Mouse (Mus musculus): ENCODE measurements around the gene Col17a1.

Gene Col17a1

GRCm38 (mm10) chr19:47691994-47692393, at the start of gene Col17a1:
Col17a1 (minus strand) TSS chr19:47692094.
- no peak for DNase-seq

GRCm38 (mm10) chr19:47731931-47732330, 40.0 kb upstream of the Col17a1 start:
- peak in 1 of 2 experiments; percentile 88 for DNase-seq

- peak; percentile 99 to 100 for DNase-seq
Measured at GRCm38 (mm10) chr19:47731071-47731881, 39.4 kb upstream of the Col17a1 start, which contains the start of gene Sfr1. Sfr1 (plus strand) TSS chr19:47731682.

- peak in 1 of 2 experiments; percentile 48 for DNase-seq
Measured at GRCm38 (mm10) chr19:47730691-47731070, 38.8 kb upstream of the Col17a1 start.

GRCm38 (mm10) chr19:47725643-47726140, 33.8 kb upstream of the Col17a1 start:
- no peak for DNase-seq

GRCm38 (mm10) chr19:47724903-47725302, 33.0 kb upstream of the Col17a1 start:
- no peak for DNase-seq

GRCm38 (mm10) chr19:47722471-47722870, 30.6 kb upstream of the Col17a1 start:
- no peak for DNase-seq

- no peak for DNase-seq
Measured at GRCm38 (mm10) chr19:47719147-47719546, 27.3 kb upstream of the Col17a1 start.

- DNase-seq: no peak
Measured at GRCm38 (mm10) chr19:47716144-47716543, 24.2 kb upstream of the Col17a1 start.

GRCm38 (mm10) chr19:47713457-47713856, 21.6 kb upstream of the Col17a1 start:
- no peak for DNase-seq

GRCm38 (mm10) chr19:47710376-47710775, 18.5 kb upstream of the Col17a1 start:
- DNase-seq: no peak

GRCm38 (mm10) chr19:47705772-47706309, 13.9 kb upstream of the Col17a1 start:
- DNase-seq: no peak

GRCm38 (mm10) chr19:47705080-47705771, 13.3 kb upstream of the Col17a1 start:
- no peak for DNase-seq

GRCm38 (mm10) chr19:47700509-47700908, 8.6 kb upstream of the Col17a1 start:
- DNase-seq: no peak

GRCm38 (mm10) chr19:47699743-47700142, 7.8 kb upstream of the Col17a1 start:
- no peak for DNase-seq

- DNase-seq: no peak
Measured at GRCm38 (mm10) chr19:47698266-47698665, 6.4 kb upstream of the Col17a1 start.

- DNase-seq: no peak
Measured at GRCm38 (mm10) chr19:47697067-47697466, 5.2 kb upstream of the Col17a1 start.

GRCm38 (mm10) chr19:47696411-47696810, 4.5 kb upstream of the Col17a1 start:
- no peak for DNase-seq

- DNase-seq: no peak
Measured at GRCm38 (mm10) chr19:47695725-47696124, 3.8 kb upstream of the Col17a1 start.

- DNase-seq: no peak
Measured at GRCm38 (mm10) chr19:47689592-47689991, 2.3 kb downstream of the Col17a1 start.

- DNase-seq: no peak
Measured at GRCm38 (mm10) chr19:47678675-47679074, 13.2 kb downstream of the Col17a1 start.

GRCm38 (mm10) chr19:47674419-47674818, 17.5 kb downstream of the Col17a1 start:
- peak in 1 of 2 experiments; percentile 60 for DNase-seq

- DNase-seq: peak; percentile 68 to 74
Measured at GRCm38 (mm10) chr19:47668399-47668798, 23.5 kb downstream of the Col17a1 start.
